Mouse (Mus musculus): ENCODE data around the gene Lrguk.

The Lrguk gene

DNA sequence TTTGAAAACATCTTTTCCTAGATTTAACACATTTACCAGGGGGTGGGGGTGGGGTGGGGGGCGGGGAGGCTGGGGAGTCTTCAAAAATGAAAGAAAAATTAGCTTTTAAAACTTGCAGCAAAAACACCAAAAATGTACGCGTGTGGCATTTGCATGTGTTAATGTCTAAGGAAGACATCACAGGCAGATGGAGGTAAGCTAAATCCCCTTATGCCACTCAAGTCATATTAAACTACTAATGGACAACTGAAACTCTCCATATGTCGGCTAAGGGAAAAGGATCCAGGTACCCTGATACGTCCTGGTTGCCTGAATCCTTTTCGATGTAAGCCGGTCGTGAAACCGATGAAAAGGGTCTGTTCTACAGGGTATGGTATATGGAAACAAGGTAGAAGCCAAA lies 119.8 kb downstream of the Lrguk start:
- DNase-seq: no peak

DNA sequence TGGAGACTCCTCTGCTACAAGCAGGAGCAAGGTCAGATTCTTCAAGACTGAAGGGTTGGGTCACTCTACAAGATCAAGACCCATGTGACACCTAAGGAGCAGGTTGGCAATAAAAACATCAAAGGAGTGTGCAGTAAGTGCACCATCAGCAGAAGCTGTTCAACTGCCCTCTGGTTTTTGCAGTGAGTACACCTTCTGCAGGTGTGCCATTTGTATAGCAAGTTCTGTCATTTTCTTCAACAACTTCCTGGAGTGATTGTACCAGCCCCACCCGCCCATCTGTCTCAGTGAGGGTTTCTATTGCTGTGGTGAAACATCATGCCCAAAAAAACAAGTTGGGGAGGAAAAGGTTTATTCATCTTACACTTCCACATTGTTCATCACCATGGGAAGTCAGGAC lies 120.6 kb downstream of the Lrguk start:
- DNase-seq: no peak

DNA sequence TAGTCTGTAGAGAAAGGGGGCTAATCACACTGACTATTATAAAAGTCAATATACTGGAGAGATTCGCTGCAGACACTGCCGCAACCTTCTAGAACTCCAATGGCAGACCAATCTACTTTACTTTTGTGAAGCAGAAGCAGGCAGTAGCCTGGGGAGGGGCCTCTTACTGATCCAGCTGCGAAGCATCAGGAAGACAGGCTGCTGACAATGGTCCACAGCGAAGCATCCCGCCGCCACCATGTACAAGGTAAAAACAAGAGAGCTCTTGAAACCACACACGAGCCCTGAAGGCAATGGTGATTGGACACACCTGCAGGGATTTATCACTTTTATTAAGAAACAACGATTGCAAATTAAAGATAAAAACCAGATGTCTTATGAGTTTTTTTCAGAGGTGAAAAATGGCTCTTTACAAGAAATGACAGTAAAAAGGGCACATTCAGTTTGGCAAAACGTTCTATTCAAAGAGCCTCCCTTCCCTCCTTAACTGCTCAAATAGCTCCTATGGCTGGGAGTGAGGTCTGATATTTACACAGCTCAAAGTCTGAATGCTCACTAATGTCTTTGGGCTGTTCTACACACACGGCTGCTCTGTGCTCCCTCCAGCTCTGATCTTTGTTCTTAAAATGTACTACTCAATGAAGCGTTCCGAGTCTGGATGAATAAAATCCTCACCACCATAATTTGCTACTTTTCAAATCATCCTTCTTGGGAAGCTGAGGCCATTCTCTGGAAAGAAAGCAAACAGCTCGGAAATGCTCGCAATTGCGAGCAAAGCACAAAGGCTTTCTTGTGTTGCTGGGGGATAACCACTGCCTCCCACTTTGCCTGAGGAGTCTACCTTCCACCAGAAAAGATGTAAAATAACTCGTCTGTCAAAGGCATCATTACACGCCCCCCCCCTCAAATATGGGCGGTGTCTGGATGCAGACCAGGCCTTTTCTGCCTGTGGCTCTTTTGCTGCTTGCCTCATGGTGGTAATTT lies 124.1 kb downstream of the Lrguk start:
- peak; percentile 34 to 43 for DNase-seq

DNA sequence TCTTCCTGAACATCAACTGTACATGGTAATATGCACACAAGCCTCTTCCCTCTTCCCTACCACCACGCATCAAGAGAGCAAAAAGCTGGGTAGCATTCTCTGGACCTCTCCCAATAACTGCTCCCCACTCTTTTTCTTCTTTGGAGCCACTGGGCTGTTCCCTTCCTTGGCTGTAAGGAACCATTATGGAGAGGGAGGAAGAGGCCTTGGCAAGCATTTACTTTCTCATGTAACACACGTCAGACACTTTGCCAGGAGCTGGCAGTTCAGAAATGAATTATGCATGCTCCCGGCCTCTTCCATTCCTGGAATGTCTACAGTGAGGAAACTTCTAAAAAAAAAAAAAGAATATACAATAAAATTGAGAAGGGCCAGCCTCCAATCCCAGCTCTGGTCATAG lies 125.0 kb downstream of the Lrguk start:
- DNase-seq: peak; percentile 45 to 68

DNA sequence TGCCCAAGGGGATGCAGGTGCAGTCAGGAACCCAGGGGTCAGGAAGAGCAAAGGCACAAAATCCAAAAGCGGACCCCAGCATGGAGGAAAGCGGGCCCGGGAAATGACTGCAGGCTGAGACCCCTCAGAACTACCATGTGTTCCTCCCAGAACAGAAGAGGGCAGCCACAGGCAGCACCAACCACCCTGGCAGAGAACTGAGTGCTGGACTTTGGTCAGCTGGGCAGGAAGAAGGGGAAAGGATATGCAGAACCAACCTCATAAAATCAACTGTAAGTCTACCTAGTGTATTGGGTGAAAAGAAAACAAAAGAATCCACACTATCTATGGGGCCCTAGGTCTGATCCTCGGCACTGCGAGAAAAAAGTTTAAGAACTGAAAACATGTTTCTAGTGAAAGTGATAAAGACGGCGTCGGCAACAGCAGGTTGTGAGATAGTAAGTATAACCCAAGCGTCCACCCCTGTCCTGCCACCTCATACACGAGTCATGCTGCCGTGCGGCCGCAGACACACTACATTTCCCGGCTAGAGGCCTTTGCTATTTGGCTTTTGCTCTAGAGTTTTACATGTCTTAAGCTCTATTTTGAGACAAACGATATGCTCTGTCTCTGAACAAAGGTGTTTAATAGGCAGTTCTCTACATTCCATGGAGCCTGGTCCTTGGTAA lies 126.0 kb downstream of the Lrguk start:
- peak; percentile 59 to 61 for DNase-seq

DNA sequence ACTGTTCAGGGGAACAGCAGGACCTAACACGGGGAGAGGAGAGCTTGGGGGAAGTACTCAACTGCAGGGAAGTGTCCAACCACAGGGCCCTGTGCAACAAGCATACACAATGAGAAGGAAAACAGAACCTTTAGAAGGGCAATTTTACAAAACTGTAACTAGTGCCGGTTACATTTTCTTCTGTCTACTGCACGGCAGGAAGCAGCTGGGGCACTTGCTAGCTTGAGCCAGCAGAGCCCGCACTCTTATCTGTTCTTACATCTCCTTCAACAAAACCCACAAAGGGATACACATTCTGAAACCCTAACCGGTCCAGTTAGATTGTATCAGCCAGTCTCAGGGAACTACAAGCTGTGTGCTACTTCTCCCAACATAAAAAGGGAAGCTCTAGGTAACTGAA lies 126.8 kb downstream of the Lrguk start:
- peak in 1 of 2 experiments; percentile 54 for DNase-seq

DNA sequence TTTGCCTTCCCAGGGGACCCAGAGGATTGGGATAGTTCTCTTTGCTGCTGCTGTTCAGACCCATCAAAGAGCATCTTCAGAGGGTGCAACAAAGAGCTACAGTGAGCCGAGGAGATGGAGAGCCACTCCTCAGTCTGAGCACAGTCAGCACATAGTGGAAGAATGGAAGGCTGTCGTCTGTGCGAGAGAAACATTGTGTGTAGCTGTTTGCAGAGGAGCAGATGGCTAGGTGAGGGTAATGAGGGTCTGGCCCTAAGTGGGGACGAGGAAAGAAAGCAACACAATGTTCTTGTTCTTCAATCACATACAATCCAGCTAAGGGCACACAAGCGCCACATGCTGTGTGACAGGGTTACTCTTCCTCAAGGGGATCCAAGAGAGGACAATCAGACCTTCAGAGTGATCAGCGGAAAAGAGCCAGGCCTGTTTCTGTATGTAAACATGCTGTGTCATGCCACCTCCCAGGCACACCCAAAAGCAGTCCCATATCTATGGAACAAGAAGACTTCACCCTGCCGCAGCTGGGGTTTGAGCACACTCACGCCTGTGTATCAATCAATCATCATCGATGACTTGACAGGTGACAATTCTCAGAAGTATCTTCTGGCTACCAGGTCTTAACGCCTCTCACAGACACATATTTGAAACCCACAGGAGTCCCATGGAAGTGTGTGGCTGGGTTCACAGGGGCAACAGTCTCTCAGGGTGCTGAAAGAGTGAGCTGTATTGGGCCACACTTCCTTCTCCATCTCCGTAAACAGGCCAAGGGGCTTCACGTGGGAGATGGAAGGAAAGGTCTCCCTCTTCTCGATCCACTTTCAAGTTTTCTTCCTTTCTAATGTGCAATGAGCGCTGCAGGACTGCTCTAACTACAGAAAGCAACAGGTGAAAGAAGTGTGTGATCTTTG lies 127.8 kb downstream of the Lrguk start:
- no peak for DNase-seq

DNA sequence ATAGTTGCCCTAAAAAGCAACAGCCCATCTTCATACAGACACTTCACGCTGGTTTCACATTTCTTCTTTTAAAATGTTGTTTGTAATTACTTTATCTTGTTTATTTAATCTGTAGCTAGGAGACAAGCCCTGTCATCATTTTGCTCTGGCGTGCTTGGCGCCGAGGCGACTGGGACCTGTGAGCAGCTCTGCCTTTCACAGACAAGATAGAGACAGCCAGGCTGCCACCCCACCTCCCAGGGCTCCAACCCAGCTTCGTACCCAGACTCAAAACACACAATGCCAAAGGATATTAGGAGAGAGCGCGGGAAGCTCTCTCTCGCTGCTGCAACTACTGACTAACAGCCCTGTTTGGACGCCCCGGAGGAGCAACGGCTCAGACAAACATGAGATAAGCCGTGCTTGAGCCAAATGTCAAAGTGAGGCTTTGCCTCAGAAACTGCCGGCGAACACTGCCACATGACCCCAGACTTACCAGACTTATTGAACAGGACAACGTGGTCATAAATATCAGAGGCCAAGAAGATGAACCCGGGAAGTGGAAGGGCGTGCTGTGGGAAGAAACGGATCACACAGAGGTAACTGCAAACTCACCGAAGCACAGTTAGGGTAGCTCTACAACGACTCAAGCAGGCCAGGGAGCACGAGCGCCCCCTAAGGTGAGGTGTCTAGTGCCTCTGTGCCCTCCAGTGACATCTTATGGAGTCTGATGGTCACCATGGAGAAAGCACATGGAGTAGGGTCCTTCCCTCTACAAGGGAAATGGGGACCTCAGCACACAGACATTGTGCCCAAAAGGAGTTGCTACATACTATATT lies 131.0 kb downstream of the Lrguk start:
- DNase-seq: no peak

DNA sequence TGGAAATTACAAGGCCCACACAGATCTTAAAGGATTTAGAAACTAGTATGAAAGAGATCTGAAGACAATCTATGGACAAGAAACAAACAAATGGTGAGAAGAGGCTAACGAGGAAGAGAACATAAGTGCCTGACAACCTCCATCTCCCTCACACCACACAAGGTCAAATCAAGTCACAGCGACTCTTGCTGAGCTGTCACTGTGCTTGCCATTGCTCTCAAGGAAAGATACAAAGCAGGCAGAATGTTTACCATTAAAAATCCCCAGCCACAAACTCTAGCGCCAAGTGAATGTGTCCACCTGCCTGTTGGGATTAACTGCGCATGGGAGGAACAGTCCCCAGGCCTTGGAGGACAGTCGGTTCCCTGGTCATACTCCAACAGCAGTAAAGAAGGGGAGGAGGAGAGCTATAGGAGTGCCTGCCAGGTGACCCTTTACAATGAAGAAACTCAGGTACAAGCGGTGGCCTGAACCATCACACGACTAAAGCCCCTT lies 131.6 kb downstream of the Lrguk start:
- DNase-seq: no peak

DNA sequence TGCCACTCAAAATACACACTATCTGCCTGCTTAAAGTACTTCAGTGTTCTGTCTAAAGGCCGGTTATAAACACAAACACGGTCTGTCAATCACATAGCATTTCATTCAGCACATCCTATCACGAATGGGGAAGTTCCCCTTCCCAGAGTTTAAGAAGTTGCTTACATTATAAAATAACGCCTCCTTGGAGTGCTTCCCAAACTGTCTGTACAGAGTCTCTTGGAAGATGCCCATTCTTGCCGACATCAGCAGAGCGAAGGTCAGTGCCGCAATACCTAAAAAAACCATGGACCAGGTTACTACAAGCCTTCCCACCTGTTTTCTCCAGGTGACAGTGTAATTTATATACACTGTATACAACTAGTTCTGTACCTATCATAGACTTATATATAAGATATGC lies 132.3 kb downstream of the Lrguk start:
- DNase-seq: peak in 1 of 2 experiments; percentile 62

DNA sequence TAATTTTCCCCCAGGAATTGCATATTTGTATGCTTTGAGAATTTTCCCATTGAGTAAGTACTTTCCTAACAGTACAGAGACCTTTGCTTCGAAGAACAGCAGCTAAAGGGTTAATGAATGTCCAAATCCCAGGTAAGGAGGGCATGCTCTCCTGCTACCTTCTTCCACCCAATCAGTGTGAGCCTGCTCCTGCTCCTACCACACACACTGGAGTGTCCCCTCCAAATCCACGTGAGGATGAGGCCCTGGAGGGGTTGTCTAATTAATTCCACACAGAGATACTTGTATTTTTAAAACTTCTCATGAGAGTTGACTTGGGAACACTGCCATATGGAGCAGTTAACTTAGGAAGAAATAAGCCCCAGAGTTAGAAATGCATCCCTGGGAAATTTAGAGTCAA lies 133.4 kb downstream of the Lrguk start:
- peak; percentile 57 to 60 for DNase-seq

DNA sequence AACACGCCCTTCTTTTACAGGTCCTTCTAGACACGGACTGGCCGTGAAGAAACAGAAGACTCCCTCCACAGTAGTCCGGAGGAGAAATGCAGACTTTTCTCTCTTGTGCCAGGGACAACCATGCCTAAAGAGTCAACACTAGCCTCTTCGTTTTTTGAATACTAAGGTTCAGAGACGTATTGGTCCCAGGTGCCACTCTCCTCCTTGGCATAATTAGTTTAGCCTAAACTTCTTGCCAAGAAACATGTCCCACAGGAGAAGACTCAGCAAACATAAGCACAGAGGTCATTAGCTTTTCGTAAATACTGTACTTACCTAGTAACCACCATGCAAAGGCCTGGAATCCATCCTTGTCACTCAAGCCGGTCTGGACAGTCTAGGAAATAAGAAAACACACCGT lies 133.8 kb downstream of the Lrguk start:
- DNase-seq: no peak

DNA sequence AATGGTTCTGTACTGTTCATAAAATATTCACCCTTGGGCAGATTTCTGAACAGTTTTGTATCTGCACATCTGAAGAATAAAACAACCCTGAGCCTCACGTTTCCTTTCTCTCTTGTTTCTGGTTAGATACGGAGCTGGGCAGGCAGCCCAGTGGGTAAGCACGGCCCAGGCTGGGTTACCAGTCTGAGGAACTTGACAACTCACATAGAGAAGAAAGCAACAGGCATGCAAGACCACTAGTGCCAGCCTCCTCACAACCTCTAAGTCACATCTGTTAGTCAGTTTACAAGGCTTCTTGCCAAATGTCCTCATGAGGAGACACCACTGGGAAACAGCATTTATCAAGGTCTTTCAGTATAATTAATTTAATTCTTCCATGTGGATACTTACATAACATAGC lies 139.6 kb downstream of the Lrguk start:
- no peak for DNase-seq

DNA sequence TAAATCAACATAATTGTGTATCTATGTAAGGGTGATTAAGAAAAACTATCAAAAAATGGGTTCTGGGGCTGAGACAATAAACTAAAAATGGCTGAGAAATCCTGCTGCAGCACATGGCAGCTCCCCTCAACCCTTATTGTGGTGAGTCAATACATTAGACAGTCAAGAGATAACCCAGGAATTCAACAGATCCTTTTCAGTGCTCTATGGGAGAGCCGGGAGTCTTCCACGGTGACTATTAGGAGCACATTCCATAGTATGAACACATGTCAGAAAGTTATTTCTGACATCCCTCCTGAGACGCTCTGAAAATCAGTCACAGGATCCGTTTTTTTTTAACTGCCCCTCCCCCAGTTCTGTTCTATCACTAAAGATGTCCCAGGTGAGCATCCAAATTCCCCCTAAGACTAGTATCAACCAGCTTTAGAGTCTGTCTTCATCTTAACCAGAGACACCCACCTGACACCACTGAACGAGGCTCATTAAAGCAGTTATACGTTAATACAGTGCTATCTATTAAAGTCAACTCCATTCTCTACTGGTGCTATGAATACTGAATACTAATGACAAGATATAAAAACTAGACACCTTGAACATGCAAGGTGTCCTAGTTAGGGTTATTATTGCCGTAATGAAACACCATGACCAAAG lies 141.7 kb downstream of the Lrguk start:
- DNase-seq: no peak

DNA sequence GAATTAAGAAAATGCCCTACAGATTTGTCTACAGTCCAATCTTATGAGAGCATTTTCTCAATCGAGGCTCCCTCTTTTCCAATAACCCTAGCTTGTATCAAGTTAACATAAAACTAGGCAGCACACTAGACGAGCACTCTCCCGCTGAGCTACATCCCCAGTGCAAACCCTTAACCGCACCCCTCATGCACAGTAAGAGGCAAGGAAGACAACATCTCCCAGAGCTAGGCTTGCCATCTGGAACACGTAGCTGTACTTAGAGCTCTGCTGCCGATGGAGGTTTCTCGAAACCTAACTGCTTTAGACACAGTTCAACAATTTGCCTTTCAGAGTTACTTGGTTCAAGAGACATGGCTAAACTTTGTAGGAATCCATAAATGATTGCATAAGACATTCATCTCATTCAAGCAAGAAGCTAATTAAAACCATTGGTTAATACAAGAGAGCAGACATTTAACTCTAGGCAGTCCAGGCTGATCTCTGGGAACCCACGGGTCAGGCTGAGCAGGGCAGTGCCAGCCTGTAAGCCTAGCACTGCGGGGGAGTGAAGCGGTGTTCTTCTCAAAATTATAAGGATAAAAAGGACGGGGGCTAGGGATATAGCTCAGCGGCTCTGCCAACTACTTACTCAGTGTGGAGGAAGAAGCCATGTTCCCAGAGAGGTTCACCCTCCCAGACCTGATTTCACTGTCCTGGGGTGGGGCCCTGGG lies 142.7 kb downstream of the Lrguk start:
- peak in 1 of 2 experiments; percentile 58 for DNase-seq

DNA sequence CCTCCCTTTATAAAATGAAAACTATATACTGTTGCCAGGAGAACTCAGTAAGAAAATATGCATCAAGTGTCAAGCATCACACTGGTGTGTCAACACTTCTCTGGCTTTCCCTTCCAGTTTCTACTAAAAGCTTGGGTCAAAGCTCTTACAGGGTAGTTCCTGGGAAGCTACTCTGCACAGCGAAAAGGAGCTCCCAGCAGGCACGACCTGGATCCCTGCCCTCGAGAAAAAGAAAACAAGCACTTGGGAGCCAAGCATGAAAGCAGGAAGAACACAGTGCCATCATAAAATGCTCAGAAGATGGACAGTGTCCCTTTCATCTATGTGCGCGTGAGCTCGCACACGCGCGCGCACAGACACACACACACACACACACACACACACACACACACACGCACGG lies 144.0 kb downstream of the Lrguk start:
- no peak for DNase-seq

DNA sequence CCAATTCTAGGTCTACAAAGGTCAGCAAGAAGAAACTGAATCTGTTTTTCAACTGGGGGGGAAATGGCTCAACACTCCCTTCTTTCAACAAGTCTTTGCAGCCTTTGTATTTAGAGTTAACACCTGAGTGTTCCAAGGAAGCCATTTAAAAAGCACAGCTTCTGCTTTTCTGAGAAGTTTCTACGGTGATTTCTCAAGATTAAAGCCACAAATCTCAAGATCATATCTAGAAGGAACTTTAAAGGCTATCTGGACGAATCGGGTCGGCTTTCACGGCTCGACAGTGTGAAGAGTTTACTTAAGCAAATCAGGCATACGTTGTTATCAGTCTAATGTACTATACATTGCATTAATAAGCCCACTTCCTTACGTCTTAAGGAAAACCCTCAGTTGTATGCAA lies 145.5 kb downstream of the Lrguk start:
- DNase-seq: no peak

DNA sequence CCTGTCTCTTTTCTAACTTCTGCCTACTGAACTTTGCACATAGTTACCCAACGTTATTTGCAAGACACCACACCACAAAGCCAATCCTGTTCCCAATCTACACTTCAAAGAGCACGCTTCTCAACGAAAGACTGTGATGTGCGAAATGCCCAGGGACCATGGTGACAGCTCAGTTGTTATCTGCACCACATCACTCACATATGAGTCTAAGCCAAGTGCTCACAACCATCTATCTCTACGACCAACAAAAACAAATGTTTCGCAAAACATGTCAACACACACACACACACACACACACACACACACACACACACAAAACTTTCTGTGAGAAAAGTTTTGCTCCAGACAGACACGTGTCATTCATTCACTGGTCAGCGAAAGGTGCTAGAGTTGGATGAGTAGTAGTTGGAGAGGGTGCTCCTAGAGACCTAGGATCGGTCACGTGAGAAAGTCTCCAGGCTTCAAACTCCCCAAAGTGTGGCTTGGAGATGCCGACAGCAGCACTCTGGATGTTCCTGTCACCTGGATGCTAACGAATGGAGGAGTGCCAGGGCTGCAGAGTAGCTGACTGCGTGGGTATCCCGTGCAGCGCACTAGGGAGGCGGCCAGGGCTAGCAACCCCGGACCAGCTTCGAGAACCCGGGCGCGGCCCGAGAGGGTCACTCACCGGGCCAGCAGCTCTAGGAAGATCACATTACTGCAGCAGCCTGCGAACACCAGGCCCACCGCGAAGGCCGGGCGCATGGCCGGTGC lies 147.0 kb downstream of the Lrguk start:
- DNase-seq: peak in 1 of 2 experiments; percentile 59

DNA sequence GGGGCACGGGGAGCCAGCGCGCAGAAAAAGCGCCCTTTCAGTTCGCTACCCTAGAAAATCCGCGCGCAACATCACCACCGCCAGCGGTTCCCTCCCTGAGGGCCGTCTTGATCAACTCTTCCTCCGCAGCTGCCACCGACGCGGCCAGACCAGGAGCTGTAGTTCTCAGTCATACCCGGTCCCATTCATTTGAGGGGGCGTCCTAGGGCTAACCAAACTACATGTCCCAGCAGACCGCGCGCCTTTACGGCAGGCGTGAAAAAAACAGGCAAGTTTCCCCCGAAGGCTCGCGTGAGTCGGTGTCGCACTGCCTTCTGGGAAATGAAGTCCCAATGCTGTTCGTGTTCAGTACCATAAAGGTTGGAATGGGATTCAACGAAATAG lies 147.6 kb downstream of the Lrguk start, which contains the start of gene Slc35b4:
TSS of gene Slc35b4 (minus strand) at position 248 of the 384 bp plus-strand sequence.
- peak; percentile 95 to 97 for DNase-seq

DNA sequence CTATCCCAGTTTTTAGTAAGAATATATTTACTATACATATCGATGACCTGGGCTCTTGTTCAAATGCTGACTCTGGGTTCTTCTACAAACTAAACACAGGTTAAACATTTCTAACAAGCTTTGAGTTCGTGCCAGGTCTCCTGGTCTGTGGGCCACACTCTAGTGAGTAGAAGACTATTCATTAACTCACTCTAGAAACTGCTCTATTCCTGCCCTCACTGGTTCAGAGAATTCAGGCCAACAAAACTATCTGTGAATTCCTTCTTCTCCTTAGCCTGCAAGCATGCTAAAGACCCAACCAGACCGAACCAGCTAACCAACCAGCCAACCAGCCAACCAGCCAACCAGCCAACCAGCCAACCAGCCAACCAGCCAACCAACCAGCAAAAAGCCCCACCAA lies 149.8 kb downstream of the Lrguk start:
- peak; percentile 75 to 92 for DNase-seq
